Mouse (Mus musculus) lung, postnatal 0 days (tissue): ENCODE measurements around the gene Wdr54. TPM values are rescaled to one million over a fixed set of nuclear protein-coding genes. Genes with fewer than 3 reads are reported as not detected.
A peak's percentile ranks its signal among the peaks of the same experiment; 100 is the strongest.

Source experiments
- ATAC-seq: fragments of 200-750 bp; cut with Nextera tagmentation; 2 replicates; pipeline ENCODE4 v1.8.0; 2017; ENCODE audit warnings: moderate library complexity
- DNase-seq: peaks from one replicate; pipeline ENCODE4 v3.0.0-alpha.2; 2016; ENCODE audit warnings: low spot score
- H3K27ac ChIP-seq: fragments of 300-500 bp; sonication (generic); 2 replicates; pipeline ENCODE4 v1.5.1; 2014; ENCODE audit warnings: antibody characterized with exemption, mild to moderate bottlenecking, low read length, mixed read lengths
- H3K27me3 ChIP-seq: fragments of 300-500 bp; sonication (generic); replicated peaks from 2 replicates; pipeline ENCODE4 v1.6.1; 2014; ENCODE audit warnings: low read length, mixed read lengths; ENCODE audit not compliant: insufficient read depth
- H3K36me3 ChIP-seq: fragments of 300-500 bp; sonication (generic); 2 replicates; pipeline ENCODE4 v1.6.1; 2014; ENCODE audit warnings: low read length, mixed read lengths; ENCODE audit not compliant: insufficient read depth
- H3K4me1 ChIP-seq: fragments of 300-500 bp; sonication (generic); 2 replicates; pipeline ENCODE4 v1.6.1; 2014; ENCODE audit warnings: antibody characterized with exemption, low read depth, low read length, mixed read lengths; ENCODE audit not compliant: insufficient read depth
- H3K4me2 ChIP-seq: fragments of 300-500 bp; sonication (generic); replicated peaks from 2 replicates; pipeline ENCODE4 v1.6.1; 2014; ENCODE audit warnings: low read depth, mild to moderate bottlenecking, low read length, moderate library complexity, mixed read lengths
- H3K4me3 ChIP-seq: fragments of 300-500 bp; sonication (generic); 2 replicates; pipeline ENCODE4 v1.5.1; 2014; ENCODE audit warnings: low read depth, low read length
- H3K9ac ChIP-seq: fragments of 300-500 bp; sonication (generic); replicated peaks from 2 replicates; pipeline ENCODE4 v1.6.1; 2014; ENCODE audit warnings: low read depth, mild to moderate bottlenecking
- H3K9me3 ChIP-seq: fragments of 300-500 bp; sonication (generic); 2 replicates; pipeline ENCODE4 v1.6.1; 2016; ENCODE audit warnings: low read length, mixed read lengths
- CTCF ChIP-seq: IDR thresholded peaks from 2 replicates; pipeline ENCODE4 v1.5.1; 2016; ENCODE audit warnings: antibody characterized with exemption, mild to moderate bottlenecking
- EP300 ChIP-seq: IDR thresholded peaks from 2 replicates; pipeline ENCODE4 v1.6.1; 2016; ENCODE audit warnings: antibody characterized with exemption, mild to moderate bottlenecking, control low read depth
- WGBS: fragments of 180-500 bp; shearing (Covaris S2); extraction: QIAGEN DNeasy Blood & Tissue Kit; methylation state at CpG from one replicate; pipeline ENCODE4 v1.1.7; 2014; 5-methylcytosine and 5-hydroxymethylcytosine counted together
- polyA plus RNA-seq: library from polyadenylated mRNA; unstranded; fragments of >200 nt; fragmentation: Nextera tagmentation; extraction: Ambion mirVana; gene quantifications from 2 replicates; pipeline ENCODE4 v1.2.1, GENCODE M21; 2015

The Wdr54 gene
- polyA plus RNA-seq, 1 experiment from 2014 or later: 3.1 TPM

DNA sequence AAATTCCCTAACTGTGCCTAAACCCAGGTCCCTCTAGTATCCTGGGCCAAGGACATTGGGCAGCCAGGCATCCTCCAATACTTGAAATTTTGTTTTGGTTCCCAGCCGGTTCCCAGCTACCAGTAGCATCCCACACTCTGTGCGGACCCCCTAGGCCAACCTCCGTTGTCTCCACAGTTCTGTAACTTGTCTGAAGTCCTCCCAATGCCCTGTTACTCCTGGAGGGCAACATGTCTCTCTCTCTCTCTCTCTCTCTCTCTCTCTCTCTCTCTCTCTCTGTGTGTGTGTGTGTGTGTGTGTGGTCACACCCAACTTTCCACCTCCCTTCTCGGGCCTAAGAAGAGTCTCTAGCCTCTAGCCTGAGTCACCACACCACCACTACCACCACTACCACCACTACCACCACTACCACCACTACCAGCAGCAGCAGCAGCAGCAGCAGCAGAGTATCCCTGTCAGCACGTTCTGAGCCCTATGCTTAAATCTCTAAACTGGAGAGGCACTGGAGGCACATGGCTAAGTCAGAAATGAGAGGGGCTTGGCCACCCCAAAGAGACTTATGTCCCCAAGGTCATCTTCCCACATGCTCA, 19.8 kb downstream of the Wdr54 start:
- Histone ChIP-seq H3K4me1 (peaks cover 23% of the 10 kb centered on the region; the same call in 1 of the 2 replicates), H3K9ac (peak overlapping the region; percentile 61), H3K4me2 (peak overlapping the region; percentile 89), H3K36me3 (no peaks in the 10 kb centered on the region), H3K27ac (peak overlapping the region; percentile 96), H3K4me3 (peak overlapping the region; percentile 51), H3K9me3 (no peaks in the 10 kb centered on the region), H3K27me3 (no peaks in the 10 kb centered on the region)
- WGBS: 12% methylated on average over 5 of the region's 5 CpGs
- TF ChIP-seq CTCF (no peak), EP300 (no peak)
- ATAC-seq (no peak), DNase-seq (peak; percentile 29)

DNA sequence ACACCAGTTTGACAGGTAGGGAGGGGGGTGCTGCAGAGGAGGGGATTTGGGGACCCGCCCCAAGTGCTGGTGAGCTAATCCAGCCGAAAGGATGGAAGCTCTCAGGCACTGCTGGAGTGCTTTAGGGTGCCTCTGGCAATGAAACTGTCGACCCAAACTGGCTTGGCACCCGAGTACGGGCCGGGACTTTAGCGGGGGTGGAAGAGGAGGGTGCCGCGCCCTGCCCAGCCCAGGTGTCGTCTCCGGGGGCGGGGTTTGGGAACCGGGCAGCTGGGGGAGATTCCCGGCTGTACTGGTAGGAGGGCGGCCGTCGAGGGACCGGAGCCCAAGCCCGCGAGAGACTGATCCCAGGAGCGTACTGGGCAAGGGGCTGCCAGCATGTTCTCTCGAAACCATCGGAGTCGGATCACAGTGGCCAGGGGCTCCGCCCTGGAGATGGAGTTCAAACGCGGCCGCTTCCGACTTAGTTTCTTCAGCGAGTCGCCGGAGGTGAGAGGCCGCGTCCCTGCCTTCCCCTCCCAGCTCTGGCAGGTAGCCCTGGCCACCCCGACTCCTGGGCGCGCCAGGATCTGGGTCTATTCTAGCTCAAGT, 20.5 kb downstream of the Wdr54 start:
- ATAC-seq (peak; percentile 18), DNase-seq (peak; percentile 76)
- H3K4me2 ChIP-seq: peak overlapping the region; percentile 89
- H3K9me3 ChIP-seq: no peaks in the 10 kb centered on the region
- H3K4me1 ChIP-seq: peaks cover 23% of the 10 kb centered on the region; the same call in 1 of the 2 replicates
- no peaks in the 10 kb centered on the region for H3K27me3 ChIP-seq
- TF ChIP-seq CTCF (no peak), EP300 (no peak)
- H3K4me3 ChIP-seq: peak overlapping the region; percentile 51
- peak overlapping the region; percentile 96 for H3K27ac ChIP-seq
- peak overlapping the region; percentile 52 for H3K9ac ChIP-seq
- WGBS: 7% methylated on average over 35 of the region's 37 CpGs
- no peaks in the 10 kb centered on the region for H3K36me3 ChIP-seq

DNA sequence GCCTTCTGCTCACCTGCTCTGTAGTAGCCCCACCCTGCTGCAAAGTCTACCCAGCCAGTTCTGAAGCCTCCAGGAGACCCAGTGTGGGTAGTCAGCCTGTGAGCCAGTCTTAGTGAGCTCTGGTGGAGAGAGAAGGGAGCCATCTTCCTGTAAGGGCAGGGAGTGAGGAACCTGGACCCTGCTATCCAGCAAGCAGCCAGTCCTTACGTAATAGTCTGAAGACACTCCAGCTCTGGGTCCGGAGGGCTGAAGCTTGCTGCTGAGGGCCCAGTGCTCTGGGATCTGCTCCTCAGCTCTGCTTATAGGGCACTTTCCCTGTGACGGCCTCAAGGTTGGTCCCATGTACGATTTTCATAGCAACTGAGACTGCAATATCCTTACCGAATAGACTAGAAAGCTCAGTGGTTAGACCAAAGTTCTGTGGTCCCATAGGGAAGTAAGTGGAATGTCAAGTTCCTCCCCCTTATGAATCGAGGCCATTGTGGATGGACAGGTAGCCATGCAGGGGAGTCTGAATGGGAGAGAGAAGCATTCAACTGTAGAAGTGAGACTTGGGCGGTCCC, 21.2 kb downstream of the Wdr54 start, which contains the start of gene Rtkn:
Rtkn (plus strand) TSS at position 513 of the 563 bp plus-strand sequence.
- Histone ChIP-seq H3K36me3 (no peaks in the 10 kb centered on the region), H3K9ac (peak within 1 kb of the TSS; percentile 52), H3K27me3 (no peaks in the 10 kb centered on the region), H3K4me1 (peaks cover 23% of the 10 kb centered on the region; the same call in 1 of the 2 replicates), H3K9me3 (no peaks in the 10 kb centered on the region), H3K4me2 (peak within 1 kb of the TSS; percentile 89), H3K4me3 (peak within 1 kb of the TSS; percentile 51), H3K27ac (peak within 1 kb of the TSS; percentile 96)
- ATAC-seq (no peak), DNase-seq (peak; percentile 44)
- WGBS: 46% methylated on average over 7 of the region's 7 CpGs
- no peak for TF ChIP-seq CTCF
- TF ChIP-seq EP300: no peak

DNA sequence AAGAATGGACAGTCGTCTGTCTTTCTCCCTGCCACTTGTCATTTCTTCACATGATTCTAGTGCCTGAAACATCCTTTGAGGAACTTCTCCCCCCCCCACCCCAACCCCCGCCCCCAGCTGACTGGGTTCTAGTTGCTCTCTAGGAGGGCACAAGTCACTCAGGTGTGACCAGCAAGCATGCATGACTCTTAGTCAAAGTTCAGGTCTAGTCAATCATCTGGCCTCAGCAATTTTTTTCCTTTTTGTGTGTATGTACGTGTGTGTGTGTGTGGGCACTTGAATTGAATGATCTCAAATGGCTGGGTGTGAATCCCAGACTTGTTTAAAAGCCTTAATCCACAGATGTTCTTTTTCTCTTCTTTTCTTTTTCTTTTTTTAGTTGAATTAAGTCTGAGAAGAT, 22.0 kb downstream of the Wdr54 start:
- TF ChIP-seq EP300: no peak
- TF ChIP-seq CTCF: no peak
- 60% methylated on average over 3 of the region's 3 CpGs for WGBS
- ATAC-seq: no peak

DNA sequence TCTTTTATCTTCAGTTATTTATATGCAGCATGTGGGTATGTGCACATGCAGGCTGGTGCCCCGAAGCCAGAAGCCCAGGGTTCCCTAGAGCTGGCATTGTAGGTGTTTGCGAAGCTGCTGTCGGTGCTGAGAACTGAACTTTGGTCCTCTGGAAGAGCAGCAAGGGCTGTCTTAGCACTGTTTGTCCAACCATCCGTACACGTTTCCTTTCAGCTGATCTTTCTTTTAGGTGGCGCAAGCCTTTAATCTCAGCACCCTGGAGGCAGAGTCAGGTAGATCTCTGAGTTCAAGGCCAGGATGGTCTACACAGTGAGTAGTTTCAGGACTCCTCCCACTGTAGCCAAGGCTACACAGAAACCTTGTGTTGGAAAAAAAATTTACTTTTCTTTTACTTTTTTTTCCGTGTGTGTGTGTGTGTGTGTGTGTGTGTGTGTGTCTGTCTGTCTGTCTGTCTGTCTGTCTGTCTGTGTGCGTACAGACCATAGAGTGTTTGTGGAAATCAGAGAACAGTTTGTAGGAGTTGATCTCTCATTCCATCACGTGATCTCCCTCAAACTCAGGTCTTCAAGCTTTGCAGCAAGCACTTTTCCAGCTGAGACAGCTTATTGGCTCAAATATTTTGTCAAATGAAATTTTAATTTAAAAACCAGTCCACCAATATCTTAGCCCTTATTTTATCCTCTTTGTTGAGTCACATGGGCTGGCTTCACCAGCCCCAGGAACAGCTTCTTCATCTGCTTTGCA, 23.8 kb downstream of the Wdr54 start:
- Histone ChIP-seq H3K4me2 (no peak overlapping the region), H3K27me3 (no peaks in the 10 kb centered on the region), H3K4me3 (no peak overlapping the region), H3K9me3 (no peaks in the 10 kb centered on the region), H3K36me3 (no peaks in the 10 kb centered on the region), H3K4me1 (peaks cover 20% of the 10 kb centered on the region; the same call in 1 of the 2 replicates), H3K9ac (no peak overlapping the region), H3K27ac (0 out of 2 replicates have a peak overlapping the region, but pooled peaks have one; percentile 11)
- no peak for TF ChIP-seq EP300
- TF ChIP-seq CTCF: no peak
- DNase-seq (no peak), ATAC-seq (no peak)
- WGBS: 58% methylated on average over 9 of the region's 9 CpGs

More for the DNA sequence above, 22.0 kb downstream of the Wdr54 start:
- peaks cover 23% of the 10 kb centered on the region; the same call in 1 of the 2 replicates for H3K4me1 ChIP-seq
- no peak overlapping the region for H3K9ac ChIP-seq
- no peak overlapping the region for H3K4me3 ChIP-seq
- no peak for DNase-seq
- no peaks in the 10 kb centered on the region for H3K27me3 ChIP-seq
- H3K9me3 ChIP-seq: no peaks in the 10 kb centered on the region
- H3K36me3 ChIP-seq: no peaks in the 10 kb centered on the region
- H3K4me2 ChIP-seq: no peak overlapping the region
- no peak overlapping the region for H3K27ac ChIP-seq
